Mouse (Mus musculus) lung, adult 2 months (tissue): ENCODE results near the gene Rnf115. TPM values are rescaled to one million over a fixed set of nuclear protein-coding genes. Genes with fewer than 3 reads are reported as not detected.

Source experiments
- DNase-seq: peaks from one replicate; pipeline ENCODE4 v3.0.0; 2022
- H3K4me1 ChIP-seq: fragments of 200-500 bp; 2 replicates; pipeline ENCODE4 v1.6.1; 2011; ENCODE audit warnings: low read length; ENCODE audit not compliant: control insufficient read depth, insufficient read depth
- H3K4me3 ChIP-seq: fragments of 200-500 bp; replicated peaks from 2 replicates; pipeline ENCODE3; 2011; ENCODE audit warnings: low read depth, mild to moderate bottlenecking, control low read depth, low read length; ENCODE audit errors: extremely low read depth
- CTCF ChIP-seq: fragments of 200-500 bp; IDR thresholded peaks from 2 replicates; pipeline ENCODE4 v1.5.1; 2011; ENCODE audit warnings: mild to moderate bottlenecking, low read length, control low read depth; ENCODE audit not compliant: insufficient read depth
- POLR2A ChIP-seq: fragments of 200-500 bp; IDR thresholded peaks from 2 replicates; pipeline ENCODE4 v1.6.1; 2011; ENCODE audit warnings: low read depth, mild to moderate bottlenecking, control low read depth, low read length, borderline replicate concordance; ENCODE audit errors: extremely low read depth
- WGBS: fragments of 180-500 bp; shearing (Covaris S2); methylation state at CpG from one replicate; pipeline ENCODE4 v1.1.7; 2018; 5-methylcytosine and 5-hydroxymethylcytosine counted together
- polyA plus RNA-seq: library from polyadenylated mRNA; depleted of rRNA; stranded (reverse); fragments of >200 nt; gene quantifications from 2 replicates; pipeline ENCODE4 v1.2.3, GENCODE M21; 2012

The Rnf115 gene
- polyA plus RNA-seq, 1 experiment, result 16.4 TPM

- H3K4me1 ChIP-seq, result peaks cover 8% of the 10 kb centered on the region
- WGBS, result 19% methylated on average over 1 of the region's 1 CpGs
- H3K4me3 ChIP-seq, result no peak overlapping the region
- TF ChIP-seq CTCF, result no peak
- TF ChIP-seq POLR2A, result no peak
- DNase-seq, result no peak
These were observed 37.1 kb downstream of the Rnf115 start for GRCm38 (mm10) chr3:96764528-96764927.

GRCm38 (mm10) chr3:96769971-96770370, 42.5 kb downstream of the Rnf115 start:
- Histone ChIP-seq H3K4me1 (no peaks in the 10 kb centered on the region; the same call in 1 of the 2 replicates), H3K4me3 (no peak overlapping the region)
- TF ChIP-seq POLR2A (no peak), CTCF (no peak)
- no peak for DNase-seq
- WGBS, result 87% methylated on average over 5 of the region's 5 CpGs

- 32% methylated on average over 1 of the region's 1 CpGs for WGBS
- Histone ChIP-seq H3K4me1 (no peaks in the 10 kb centered on the region; the same call in 1 of the 2 replicates), H3K4me3 (no peak overlapping the region)
- DNase-seq, result no peak
- TF ChIP-seq CTCF (no peak), POLR2A (no peak)
These were observed 45.5 kb downstream of the Rnf115 start for GRCm38 (mm10) chr3:96772949-96773348.

GRCm38 (mm10) chr3:96777120-96777519, 49.7 kb downstream of the Rnf115 start:
- Histone ChIP-seq H3K4me1 (no peaks in the 10 kb centered on the region; the same call in 1 of the 2 replicates), H3K4me3 (no peak overlapping the region)
- no peak for DNase-seq
- TF ChIP-seq CTCF (no peak), POLR2A (no peak)
- 54% methylated on average over 3 of the region's 3 CpGs for WGBS

GRCm38 (mm10) chr3:96782236-96782635, 54.8 kb downstream of the Rnf115 start:
- 74% methylated on average over 8 of the region's 8 CpGs for WGBS
- Histone ChIP-seq H3K4me1 (no peaks in the 10 kb centered on the region), H3K4me3 (no peak overlapping the region)
- DNase-seq, result no peak
- TF ChIP-seq POLR2A, result no peak
- no peak for TF ChIP-seq CTCF

GRCm38 (mm10) chr3:96787784-96788183, 60.3 kb downstream of the Rnf115 start:
- no peaks in the 10 kb centered on the region for H3K4me1 ChIP-seq
- DNase-seq, result no peak
- 87% methylated on average over 1 of the region's 1 CpGs for whole genome bisulfite sequencing

GRCm38 (mm10) chr3:96788506-96788905, 61.0 kb downstream of the Rnf115 start:
- DNase-seq, result no peak

More at GRCm38 (mm10) chr3:96787784-96788183, 60.3 kb downstream of the Rnf115 start:
- TF ChIP-seq CTCF (no peak), POLR2A (no peak)
- H3K4me3 ChIP-seq, result no peak overlapping the region

GRCm38 (mm10) chr3:96800254-96800653, 72.8 kb downstream of the Rnf115 start:
- H3K4me1 ChIP-seq, result no peaks in the 10 kb centered on the region
- WGBS, result 76% methylated on average over 11 of the region's 11 CpGs

More at GRCm38 (mm10) chr3:96788506-96788905, 61.0 kb downstream of the Rnf115 start:
- no peak for TF ChIP-seq POLR2A
- no peak for TF ChIP-seq CTCF
- H3K4me1 ChIP-seq, result no peaks in the 10 kb centered on the region
- 78% methylated on average over 8 of the region's 8 CpGs for WGBS
- H3K4me3 ChIP-seq, result no peak overlapping the region

GRCm38 (mm10) chr3:96802214-96802613, 74.8 kb downstream of the Rnf115 start:
- TF ChIP-seq POLR2A (no peak), CTCF (no peak)
- 39% methylated on average over 1 of the region's 1 CpGs for WGBS
- H3K4me1 ChIP-seq, result no peaks in the 10 kb centered on the region

More at GRCm38 (mm10) chr3:96800254-96800653, 72.8 kb downstream of the Rnf115 start:
- TF ChIP-seq CTCF (no peak), POLR2A (no peak)
- H3K4me3 ChIP-seq, result no peak overlapping the region
- DNase-seq, result no peak

GRCm38 (mm10) chr3:96808136-96808535, 80.7 kb downstream of the Rnf115 start:
- H3K4me3 ChIP-seq, result no peak overlapping the region
- 82% methylated on average over 3 of the region's 3 CpGs for WGBS
- TF ChIP-seq CTCF (no peak), POLR2A (no peak)
- H3K4me1 ChIP-seq, result no peaks in the 10 kb centered on the region
- DNase-seq, result no peak

More at GRCm38 (mm10) chr3:96802214-96802613, 74.8 kb downstream of the Rnf115 start:
- DNase-seq, result no peak
- no peak overlapping the region for H3K4me3 ChIP-seq
